Mouse (Mus musculus): ENCODE results near the gene Gm6268. TPM values are rescaled to one million over a fixed set of nuclear protein-coding genes. Genes with fewer than 3 reads are reported as not detected.

The Gm6268 gene
- polyA plus RNA-seq (2015; fragmentation: Nextera tagmentation; extraction: Ambion mirVana): not detected in 2 replicates

DNA sequence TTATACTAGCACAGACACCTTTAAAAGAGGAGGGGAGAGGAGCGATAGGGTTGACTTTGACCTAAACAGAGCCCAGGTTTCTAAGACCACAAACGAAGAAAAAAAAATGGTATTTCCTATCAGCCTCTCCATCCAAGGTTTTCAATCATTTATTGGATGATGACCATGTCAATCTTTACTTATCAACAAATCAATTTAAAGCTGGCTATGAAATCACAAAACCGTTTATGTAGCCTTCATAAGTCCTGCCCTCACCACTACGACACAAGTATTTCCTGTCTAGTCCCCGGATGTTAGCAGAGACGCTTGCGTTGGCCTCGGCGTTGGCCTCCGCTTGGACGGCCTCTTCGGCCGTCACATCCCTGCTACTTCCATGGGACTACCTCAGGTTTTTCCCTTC is at the start of gene Gm6268:
Gm6268 (plus strand) TSS at position 301 of the 400 bp plus-strand sequence.
- Histone ChIP-seq H3K27me3 (no peaks in the 10 kb centered on the region), H3K9ac (no peak within 1 kb of the TSS), H3K9me3 (no peaks in the 10 kb centered on the region), H3K4me3 (no peak within 1 kb of the TSS), H3K4me1 (replicated peaks) (no peaks in the 10 kb centered on the region), H3K4me2 (no peak within 1 kb of the TSS), H3K36me3 (no peaks in the 10 kb centered on the region), H3K27ac (replicated peaks) (no peak within 1 kb of the TSS)
- WGBS: 92% methylated on average over 13 of the region's 13 CpGs
- ATAC-seq (ENCODE audit: low read depth): no peak

DNA sequence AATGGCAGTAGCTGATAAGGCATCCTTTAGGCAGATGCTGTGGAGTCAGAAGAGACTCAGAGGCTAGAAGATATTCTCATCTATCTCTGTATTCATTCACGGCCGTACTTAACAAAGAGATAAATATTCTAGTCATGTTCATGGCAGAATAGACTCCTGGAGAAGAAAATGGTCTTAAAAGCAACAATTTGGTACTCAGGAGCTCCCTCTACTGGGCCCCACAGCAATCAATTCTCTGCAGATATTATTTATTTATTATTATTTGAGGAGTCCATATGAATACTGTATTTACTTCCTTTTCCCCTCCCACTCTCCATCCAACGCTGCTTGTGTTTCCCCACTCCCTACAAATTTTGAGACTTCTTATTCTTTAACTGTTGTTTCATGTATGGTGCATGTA is 48.6 kb upstream of the Gm6268 start:
- no peak overlapping the region for H3K4me2 ChIP-seq
- 63% methylated on average over 3 of the region's 3 CpGs for WGBS
- no peak overlapping the region for H3K9ac ChIP-seq
- H3K4me1 ChIP-seq (replicated peaks): no peaks in the 10 kb centered on the region
- H3K9me3 ChIP-seq: no peaks in the 10 kb centered on the region
- H3K27me3 ChIP-seq: no peaks in the 10 kb centered on the region
- no peak overlapping the region for H3K27ac ChIP-seq (replicated peaks)
- no peaks in the 10 kb centered on the region for H3K36me3 ChIP-seq
- ATAC-seq (ENCODE audit: low read depth): no peak
- no peak overlapping the region for H3K4me3 ChIP-seq

DNA sequence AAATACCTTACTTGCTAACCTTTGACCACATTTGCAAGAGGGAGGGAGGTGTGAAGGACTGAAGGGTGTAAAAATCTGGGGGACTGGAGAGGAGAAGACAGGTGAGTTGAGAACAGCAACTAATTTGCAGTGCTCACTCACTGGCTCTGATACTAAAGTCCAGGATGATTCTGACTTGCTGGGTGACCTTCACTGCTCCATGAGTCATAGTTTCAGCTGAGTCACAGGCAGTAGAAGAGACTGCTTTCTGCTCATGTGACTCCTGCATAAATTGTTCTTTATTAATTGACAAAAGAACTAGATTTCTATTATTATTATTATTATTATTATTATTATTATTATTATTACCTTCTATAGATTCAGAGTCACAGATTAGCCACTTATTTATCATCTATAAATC is 15.7 kb upstream of the Gm6268 start:
- Histone ChIP-seq H3K4me2 (no peak overlapping the region), H3K9ac (no peak overlapping the region), H3K36me3 (no peaks in the 10 kb centered on the region), H3K4me1 (replicated peaks) (no peaks in the 10 kb centered on the region), H3K4me3 (no peak overlapping the region), H3K27ac (replicated peaks) (no peak overlapping the region), H3K27me3 (no peaks in the 10 kb centered on the region), H3K9me3 (no peaks in the 10 kb centered on the region)
- ATAC-seq (ENCODE audit: low read depth): no peak

DNA sequence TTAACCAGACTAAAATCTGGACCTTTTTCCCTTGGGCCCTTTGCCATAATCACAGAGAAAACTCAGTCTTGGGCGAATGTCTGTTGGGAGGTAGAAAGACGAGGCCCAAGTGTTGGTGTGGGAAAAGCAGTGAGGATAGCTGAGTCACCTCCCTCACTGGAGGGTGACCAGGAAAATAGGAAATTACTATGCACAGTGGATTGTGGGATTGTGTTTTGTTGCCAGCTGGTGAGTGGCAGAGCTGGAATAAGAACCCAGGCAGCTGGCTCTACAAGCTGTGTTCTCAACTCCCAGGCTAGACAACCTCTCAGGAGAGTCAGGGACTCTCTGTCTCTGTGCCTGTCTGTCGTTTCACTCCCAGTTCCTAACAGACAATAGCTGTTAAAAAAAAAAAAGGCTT is 11.1 kb upstream of the Gm6268 start:
- Histone ChIP-seq H3K4me1 (replicated peaks) (no peaks in the 10 kb centered on the region), H3K27me3 (no peaks in the 10 kb centered on the region), H3K9me3 (no peaks in the 10 kb centered on the region), H3K27ac (replicated peaks) (no peak overlapping the region), H3K4me2 (no peak overlapping the region), H3K4me3 (no peak overlapping the region), H3K9ac (no peak overlapping the region), H3K36me3 (no peaks in the 10 kb centered on the region)
- 47% methylated on average over 3 of the region's 3 CpGs for WGBS
- no peak for ATAC-seq (ENCODE audit: low read depth)

DNA sequence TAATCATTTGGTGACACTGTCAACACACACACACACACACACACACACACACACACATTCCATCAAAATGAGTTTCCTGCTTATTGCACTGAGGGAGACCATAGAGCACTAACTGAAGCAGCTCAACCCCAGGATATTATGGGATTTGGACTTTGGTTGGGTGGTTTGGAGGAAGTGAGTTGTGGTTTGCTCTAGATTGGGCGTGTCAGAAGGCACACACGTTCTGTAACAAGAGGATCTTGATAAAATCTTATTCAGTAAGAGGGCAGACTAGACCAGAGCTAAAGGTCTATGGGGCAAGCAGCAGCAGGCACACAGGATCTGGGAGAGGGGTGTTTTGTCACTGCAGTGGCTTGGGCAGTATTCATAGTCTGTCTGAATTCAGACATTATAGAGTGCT is 10.6 kb upstream of the Gm6268 start:
- Histone ChIP-seq H3K4me3 (no peak overlapping the region), H3K9ac (no peak overlapping the region), H3K4me1 (replicated peaks) (no peaks in the 10 kb centered on the region), H3K27ac (replicated peaks) (no peak overlapping the region), H3K4me2 (no peak overlapping the region), H3K9me3 (no peaks in the 10 kb centered on the region), H3K27me3 (no peaks in the 10 kb centered on the region), H3K36me3 (no peaks in the 10 kb centered on the region)
- 79% methylated on average over 2 of the region's 2 CpGs for WGBS
- ATAC-seq (ENCODE audit: low read depth): no peak

DNA sequence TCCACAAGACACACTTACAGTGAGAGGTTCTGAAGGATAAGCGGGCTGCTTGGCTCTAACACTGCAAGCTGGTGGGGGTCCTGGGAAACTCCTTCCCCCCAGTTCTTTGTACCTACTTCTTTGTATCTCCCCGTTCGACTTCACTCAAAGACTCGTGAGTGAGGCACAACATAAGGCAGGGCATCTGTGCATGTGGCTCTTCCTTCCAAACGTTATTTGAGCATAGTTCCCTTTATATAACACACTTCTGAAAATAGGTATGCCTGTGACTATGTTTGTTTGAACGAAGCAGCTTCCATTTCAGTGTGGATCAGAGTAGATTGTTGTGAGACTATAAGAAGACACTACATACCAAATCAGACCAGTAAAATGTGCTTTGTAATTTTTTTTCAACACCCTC is 8.4 kb upstream of the Gm6268 start:
- no peak for ATAC-seq (ENCODE audit: low read depth)
- Histone ChIP-seq H3K4me2 (no peak overlapping the region), H3K9me3 (no peaks in the 10 kb centered on the region), H3K4me1 (replicated peaks) (no peaks in the 10 kb centered on the region), H3K27me3 (no peaks in the 10 kb centered on the region), H3K36me3 (no peaks in the 10 kb centered on the region), H3K27ac (replicated peaks) (no peak overlapping the region), H3K9ac (no peak overlapping the region), H3K4me3 (no peak overlapping the region)
- WGBS: 71% methylated on average over 6 of the region's 6 CpGs

DNA sequence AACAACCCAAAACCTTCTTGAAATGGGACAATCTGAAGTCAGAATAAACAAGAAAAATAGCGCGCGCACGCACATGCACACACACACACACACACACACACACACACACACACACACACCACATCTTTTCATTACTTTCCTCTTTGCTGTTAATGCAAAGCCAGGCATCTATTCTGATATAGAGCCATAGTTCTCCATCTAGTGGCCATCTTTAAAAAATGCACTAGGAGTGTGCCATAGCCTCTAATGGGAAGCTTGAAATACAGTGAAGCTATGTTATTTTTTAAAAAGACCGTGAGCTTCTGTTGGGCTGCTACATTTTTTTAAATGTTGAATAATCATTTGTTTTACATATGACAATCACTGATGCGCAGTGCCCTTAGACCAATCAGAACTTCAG is 7.8 kb upstream of the Gm6268 start:
- no peak; the same call in 1 of the 2 replicates for ATAC-seq (ENCODE audit: low read depth)
- Histone ChIP-seq H3K4me1 (replicated peaks) (no peaks in the 10 kb centered on the region), H3K4me2 (no peak overlapping the region), H3K9ac (no peak overlapping the region), H3K27me3 (no peaks in the 10 kb centered on the region), H3K9me3 (no peaks in the 10 kb centered on the region), H3K4me3 (no peak overlapping the region), H3K27ac (replicated peaks) (no peak overlapping the region), H3K36me3 (no peaks in the 10 kb centered on the region)
- WGBS: 43% methylated on average over 6 of the region's 6 CpGs

DNA sequence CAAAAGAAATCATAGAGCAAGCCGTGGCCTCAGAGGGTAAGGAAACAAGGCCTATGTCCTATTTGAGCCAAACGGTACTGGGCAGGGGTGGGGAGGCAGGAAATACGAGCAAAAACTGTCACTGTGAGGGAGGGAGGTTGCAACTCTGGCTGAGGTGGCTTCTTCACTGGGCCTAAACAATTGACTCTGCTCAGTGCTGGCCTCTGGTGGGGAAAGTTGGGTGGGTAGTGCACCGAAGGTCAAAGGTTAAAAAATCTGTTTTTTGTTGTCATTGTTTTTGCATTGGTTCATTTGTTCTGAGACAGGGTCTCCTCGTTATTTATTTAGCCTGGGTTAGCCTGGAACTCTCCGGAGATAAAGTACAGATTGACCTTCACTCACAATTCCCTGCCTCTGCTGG is 1.2 kb downstream of the Gm6268 start:
- Histone ChIP-seq H3K9me3 (no peaks in the 10 kb centered on the region), H3K9ac (no peak overlapping the region), H3K27me3 (no peaks in the 10 kb centered on the region), H3K36me3 (no peaks in the 10 kb centered on the region), H3K4me3 (no peak overlapping the region), H3K4me2 (no peak overlapping the region), H3K27ac (replicated peaks) (no peak overlapping the region), H3K4me1 (replicated peaks) (no peaks in the 10 kb centered on the region)
- no peak for ATAC-seq (ENCODE audit: low read depth)
- 64% methylated on average over 6 of the region's 6 CpGs for WGBS

DNA sequence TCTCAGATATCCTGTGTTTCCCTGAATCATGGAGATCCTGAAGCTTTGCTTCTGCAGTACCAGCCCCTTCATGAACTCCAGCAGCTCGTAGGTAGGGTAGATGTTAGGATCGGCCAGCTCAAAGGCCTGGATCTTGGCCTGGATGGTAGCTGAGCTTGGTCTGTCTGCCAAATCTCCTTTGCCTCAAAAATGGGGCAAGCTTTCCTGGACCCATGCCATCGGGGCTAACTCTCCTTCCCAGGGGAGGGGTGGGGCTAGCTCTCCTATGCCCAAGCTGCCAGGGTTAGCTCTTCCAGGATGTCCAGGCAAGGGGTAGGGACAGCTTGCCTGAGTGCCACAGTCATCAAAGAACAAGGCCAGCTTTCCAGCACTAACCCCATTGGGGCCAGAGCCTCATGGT is 18.1 kb downstream of the Gm6268 start:
- ATAC-seq (ENCODE audit: low read depth): no peak
- H3K4me1 ChIP-seq (replicated peaks): no peaks in the 10 kb centered on the region
- H3K27me3 ChIP-seq: no peaks in the 10 kb centered on the region
- 92% methylated on average over 3 of the region's 3 CpGs for WGBS
- H3K27ac ChIP-seq (replicated peaks): no peak overlapping the region
- H3K9ac ChIP-seq: no peak overlapping the region
- H3K4me3 ChIP-seq: no peak overlapping the region
- H3K36me3 ChIP-seq: no peaks in the 10 kb centered on the region
- H3K9me3 ChIP-seq: no peaks in the 10 kb centered on the region
- H3K4me2 ChIP-seq: no peak overlapping the region

DNA sequence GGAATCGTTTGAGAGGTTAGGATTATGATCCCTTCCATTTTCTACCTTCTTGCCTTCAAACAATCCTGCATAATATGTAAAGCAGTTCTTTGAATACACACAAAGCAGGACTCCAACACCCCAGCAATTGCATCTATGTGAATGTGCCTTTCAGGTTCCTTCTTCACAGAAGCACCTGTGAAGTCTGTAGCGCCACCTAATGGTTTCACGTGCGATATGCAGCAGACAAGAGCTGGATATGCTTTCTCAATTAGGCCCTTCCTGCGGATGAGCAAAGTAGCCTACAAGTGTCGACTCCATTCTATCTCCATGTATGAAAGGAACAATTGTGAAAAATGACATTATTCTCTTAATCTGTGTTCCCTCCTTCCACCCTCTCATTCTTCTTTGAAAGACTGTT is 33.9 kb downstream of the Gm6268 start:
- no peaks in the 10 kb centered on the region for H3K27me3 ChIP-seq
- H3K9me3 ChIP-seq: no peaks in the 10 kb centered on the region
- 51% methylated on average over 6 of the region's 6 CpGs for WGBS
- no peak overlapping the region for H3K27ac ChIP-seq (replicated peaks)
- no peaks in the 10 kb centered on the region for H3K36me3 ChIP-seq
- no peak for ATAC-seq (ENCODE audit: low read depth)
- H3K4me3 ChIP-seq: no peak overlapping the region
- H3K4me1 ChIP-seq (replicated peaks): no peaks in the 10 kb centered on the region
- H3K4me2 ChIP-seq: no peak overlapping the region
- no peak overlapping the region for H3K9ac ChIP-seq

DNA sequence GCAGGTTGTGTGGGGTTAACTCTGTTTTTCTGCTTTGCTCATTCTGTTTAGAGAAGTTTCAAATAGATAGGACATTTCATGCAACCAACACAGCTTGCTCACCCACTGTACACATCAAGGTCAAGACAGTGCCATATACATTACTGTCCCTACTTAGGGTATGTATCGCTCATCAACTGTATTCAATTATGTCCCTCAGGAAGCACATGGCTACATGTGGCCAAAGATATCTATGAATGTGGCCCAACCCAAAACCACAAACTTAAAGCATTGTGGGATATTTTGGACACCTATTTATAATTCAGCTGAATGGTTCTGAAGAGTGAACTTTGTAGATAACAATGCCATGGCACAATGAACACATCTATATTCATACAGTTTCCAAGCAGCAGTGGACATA is 36.9 kb downstream of the Gm6268 start:
- ATAC-seq (ENCODE audit: low read depth): no peak
- Histone ChIP-seq H3K4me3 (no peak overlapping the region), H3K9ac (no peak overlapping the region), H3K4me2 (no peak overlapping the region), H3K36me3 (no peaks in the 10 kb centered on the region), H3K4me1 (replicated peaks) (no peaks in the 10 kb centered on the region), H3K9me3 (no peaks in the 10 kb centered on the region), H3K27ac (replicated peaks) (no peak overlapping the region), H3K27me3 (no peaks in the 10 kb centered on the region)
- 96% methylated on average over 1 of the region's 1 CpGs for WGBS

All from neural tube, embryonic 13.5 days (tissue).